Mouse (Mus musculus) hindbrain, postnatal 0 days (tissue): Measurements from ENCODE around the gene Eif4a1. TPM values are rescaled to one million over a fixed set of nuclear protein-coding genes. Genes with fewer than 3 reads are reported as not detected.

Source experiments
- ATAC-seq: fragments of 200-750 bp; cut with Nextera tagmentation; 2 replicates; pipeline ENCODE4 v1.8.0; 2017; ENCODE audit warnings: mild to moderate bottlenecking, moderate TSS enrichment, moderate library complexity
- DNase-seq: peaks from one replicate; pipeline ENCODE4 v3.0.0-alpha.2; 2015; ENCODE audit warnings: low spot score
- H3K27ac ChIP-seq: fragments of 300-500 bp; sonication (generic); 2 replicates; pipeline ENCODE4 v1.5.1; 2014; ENCODE audit warnings: mild to moderate bottlenecking
- H3K27me3 ChIP-seq: fragments of 300-500 bp; sonication (generic); 2 replicates; pipeline ENCODE4 v1.6.1; 2014; ENCODE audit warnings: low read length, mixed read lengths; ENCODE audit not compliant: insufficient read depth
- H3K36me3 ChIP-seq: fragments of 300-500 bp; sonication (generic); 2 replicates; pipeline ENCODE4 v1.6.1; 2014; ENCODE audit warnings: low read length, mixed read lengths; ENCODE audit not compliant: insufficient read depth
- H3K4me1 ChIP-seq: fragments of 300-500 bp; sonication (generic); 2 replicates; pipeline ENCODE4 v1.6.1; 2014; ENCODE audit warnings: antibody characterized with exemption, low read length, mixed read lengths; ENCODE audit not compliant: insufficient read depth
- H3K4me2 ChIP-seq: fragments of 300-500 bp; sonication (generic); 2 replicates; pipeline ENCODE4 v1.6.1; 2014; ENCODE audit warnings: low read depth, mild to moderate bottlenecking, low read length, moderate library complexity, mixed read lengths
- H3K4me3 ChIP-seq: fragments of 300-500 bp; sonication (generic); 2 replicates; pipeline ENCODE4 v1.5.1; 2014; ENCODE audit warnings: low read length
- H3K9ac ChIP-seq: fragments of 300-500 bp; sonication (generic); replicated peaks from 2 replicates; pipeline ENCODE4 v1.6.1; 2014; ENCODE audit warnings: mild to moderate bottlenecking, low read length, moderate library complexity, mixed read lengths
- H3K9me3 ChIP-seq: fragments of 300-500 bp; sonication (generic); 2 replicates; pipeline ENCODE4 v1.6.1; 2016; ENCODE audit warnings: low read length, mixed read lengths
- CTCF ChIP-seq: IDR thresholded peaks from 2 replicates; pipeline ENCODE4 v1.5.1; 2016; ENCODE audit warnings: antibody characterized with exemption, control low read depth, low read depth
- WGBS: fragments of 180-500 bp; shearing (Covaris S2); extraction: QIAGEN DNeasy Blood & Tissue Kit; methylation state at CpG from one replicate; pipeline ENCODE4 v1.1.7; 2014; 5-methylcytosine and 5-hydroxymethylcytosine counted together
- polyA plus RNA-seq: library from polyadenylated mRNA; unstranded; fragments of >200 nt; fragmentation: Nextera tagmentation; extraction: Ambion mirVana; gene quantifications from 2 replicates; pipeline ENCODE4 v1.2.1, GENCODE M21; 2015
- total RNA-seq: library from RNA; depleted of rRNA; stranded (reverse); fragments of >200 nt; gene quantifications from 2 replicates; pipeline ENCODE4 v1.2.3, GENCODE M21; 2014

Gene Eif4a1
- total and polyA plus RNA-seq, 2 experiments from 2014 or later: 427 to 696 TPM

DNA sequence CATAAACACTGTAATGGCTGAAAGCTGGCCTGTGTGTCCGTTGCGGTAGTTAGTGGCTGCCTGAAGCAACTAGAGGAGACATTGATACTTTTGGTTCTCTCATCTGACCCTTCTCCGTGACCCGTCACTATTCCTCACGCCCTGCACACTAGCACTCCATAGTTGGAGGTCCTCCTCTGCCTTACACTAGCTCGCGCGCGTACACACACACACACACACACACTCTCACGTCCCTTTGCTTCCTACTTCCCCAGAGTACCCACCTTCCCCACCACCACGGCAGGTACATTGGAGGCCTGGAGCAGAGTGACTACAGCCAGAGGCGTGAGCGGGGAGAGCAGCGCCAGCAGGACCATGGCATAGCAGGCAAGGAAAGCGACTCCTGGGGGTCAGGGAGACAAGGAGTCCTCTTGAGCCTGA, 14.8 kb downstream of the Eif4a1 start:
- no peak overlapping the region for H3K4me2 ChIP-seq
- DNase-seq: no peak
- H3K27me3 ChIP-seq: no peaks in the 10 kb centered on the region
- no peak overlapping the region for H3K27ac ChIP-seq
- peaks cover 20% of the 10 kb centered on the region for H3K36me3 ChIP-seq
- no peak overlapping the region for H3K4me3 ChIP-seq
- no peak for TF ChIP-seq CTCF
- no peaks in the 10 kb centered on the region for H3K4me1 ChIP-seq
- no peak for ATAC-seq
- no peaks in the 10 kb centered on the region for H3K9me3 ChIP-seq
- WGBS: 82% methylated on average over 15 of the region's 15 CpGs
- H3K9ac ChIP-seq: no peak overlapping the region

DNA sequence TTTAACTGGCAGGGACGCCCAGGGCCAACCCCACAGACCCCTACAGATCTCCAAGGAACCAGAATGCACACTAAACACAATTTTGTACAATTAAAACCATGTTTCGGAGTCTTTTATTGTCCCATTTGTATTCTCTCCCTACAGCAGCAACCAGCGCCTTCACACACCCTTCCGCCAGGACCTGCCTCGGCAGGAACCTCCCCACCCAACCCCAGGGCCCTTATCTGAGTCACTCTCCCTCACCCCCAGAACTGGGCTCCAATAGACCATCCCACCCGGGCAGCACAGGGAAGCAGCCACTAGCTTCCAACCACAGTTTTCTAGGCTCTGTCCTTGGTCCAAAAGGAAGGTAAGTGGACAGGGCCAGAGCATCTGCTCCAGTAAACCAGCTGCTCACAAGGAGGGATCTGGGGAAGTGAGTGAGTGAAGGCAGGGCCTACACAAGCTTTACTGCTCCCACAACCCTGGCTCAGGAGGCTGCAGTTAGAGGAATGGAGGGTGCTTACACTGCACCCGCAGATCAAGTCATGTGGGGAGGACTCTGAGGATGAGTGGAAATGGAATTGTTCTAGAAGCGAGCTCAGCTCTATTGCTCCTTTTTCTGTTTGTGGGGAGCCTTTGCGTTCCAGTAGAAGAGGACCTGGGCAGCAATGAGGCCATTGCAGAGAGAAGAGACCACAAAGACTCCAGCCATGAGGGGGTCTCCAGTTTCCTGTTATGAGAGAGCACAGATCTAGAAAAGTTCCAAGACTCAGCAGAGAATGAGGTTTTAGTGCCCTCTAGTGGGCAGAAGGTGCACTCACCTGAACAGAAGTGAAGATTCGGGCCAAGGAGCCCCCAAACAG, 15.4 kb downstream of the Eif4a1 start:
- H3K9me3 ChIP-seq: no peaks in the 10 kb centered on the region
- H3K4me1 ChIP-seq: no peaks in the 10 kb centered on the region
- 0 out of 2 replicates have a peak overlapping the region, but pooled peaks have one; percentile 17 for H3K9ac ChIP-seq
- no peak overlapping the region for H3K4me2 ChIP-seq
- peaks cover 27% of the 10 kb centered on the region for H3K36me3 ChIP-seq
- ATAC-seq: no peak
- H3K27me3 ChIP-seq: no peaks in the 10 kb centered on the region
- no peak overlapping the region for H3K4me3 ChIP-seq
- peak; percentile 86 for DNase-seq
- peak; percentile 88 for TF ChIP-seq CTCF
- 83% methylated on average over 10 of the region's 10 CpGs for WGBS
- H3K27ac ChIP-seq: no peak overlapping the region

DNA sequence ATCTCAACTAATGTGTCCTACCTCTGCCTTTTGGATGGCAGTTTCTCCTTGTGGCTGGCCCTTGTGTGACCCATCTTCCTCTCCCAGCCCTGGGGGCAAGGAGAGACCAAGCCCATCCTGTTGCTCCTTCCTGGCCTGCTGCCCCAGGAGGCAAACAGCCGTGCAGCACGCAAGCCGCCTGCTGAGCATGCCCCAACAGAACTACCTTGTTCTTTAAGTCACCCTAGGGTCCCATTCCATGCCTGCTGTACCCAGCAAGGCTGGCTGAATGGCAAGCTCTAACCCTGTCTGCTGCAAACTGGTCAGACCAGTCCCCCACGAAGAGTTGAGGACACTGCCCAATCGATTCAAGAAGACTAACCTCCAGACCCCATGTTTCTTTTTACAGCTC, 16.2 kb downstream of the Eif4a1 start:
- no peak for ATAC-seq
- Histone ChIP-seq H3K4me3 (no peak overlapping the region), H3K4me2 (no peak overlapping the region), H3K9me3 (no peaks in the 10 kb centered on the region), H3K27me3 (no peaks in the 10 kb centered on the region), H3K4me1 (no peaks in the 10 kb centered on the region), H3K27ac (no peak overlapping the region), H3K36me3 (peaks cover 35% of the 10 kb centered on the region), H3K9ac (no peak overlapping the region)
- TF ChIP-seq CTCF: no peak
- WGBS: 86% methylated on average over 5 of the region's 5 CpGs
- no peak for DNase-seq

DNA sequence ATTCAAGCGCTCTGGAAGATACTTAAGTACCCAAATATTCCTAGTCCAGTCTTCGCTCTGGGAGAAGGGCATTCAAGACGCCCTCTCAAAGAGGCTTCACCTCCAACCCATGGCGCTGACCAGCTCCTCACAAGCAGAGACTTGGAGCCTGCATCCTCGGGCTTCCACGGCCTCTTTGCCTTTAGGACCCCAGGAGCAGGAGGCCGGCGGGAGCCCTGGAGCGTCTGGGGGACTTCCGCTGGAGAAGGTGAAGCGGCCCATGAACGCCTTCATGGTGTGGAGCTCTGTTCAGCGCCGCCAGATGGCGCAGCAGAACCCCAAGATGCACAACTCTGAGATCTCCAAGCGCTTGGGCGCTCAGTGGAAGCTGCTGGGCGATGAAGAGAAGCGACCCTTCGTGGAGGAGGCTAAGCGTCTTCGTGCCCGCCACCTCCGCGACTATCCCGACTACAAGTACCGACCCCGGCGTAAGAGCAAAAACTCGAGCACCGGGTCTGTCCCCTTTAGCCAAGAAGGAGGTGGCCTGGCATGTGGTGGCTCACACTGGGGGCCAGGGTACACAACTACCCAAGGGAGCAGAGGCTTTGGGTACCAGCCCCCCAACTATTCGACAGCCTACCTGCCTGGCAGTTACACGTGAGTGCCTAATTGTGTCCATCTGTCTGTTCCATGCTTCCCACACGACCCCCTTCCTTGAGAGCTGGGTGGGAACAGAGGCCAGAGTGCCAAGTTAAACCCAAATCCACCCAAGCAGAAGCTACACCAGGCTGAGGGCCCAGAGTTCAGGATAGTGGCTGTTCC, 16.8 kb downstream of the Eif4a1 start, which contains the start of gene Sox15:
Sox15 (plus strand) TSS at position 51 of the 801 bp plus-strand sequence.
- ATAC-seq (peak; percentile 67), DNase-seq (peak; percentile 87)
- no peak within 1 kb of the TSS for H3K9ac ChIP-seq
- TF ChIP-seq CTCF: peak; percentile 89
- H3K4me1 ChIP-seq: no peaks in the 10 kb centered on the region
- H3K9me3 ChIP-seq: no peaks in the 10 kb centered on the region
- 20% methylated on average over 34 of the region's 34 CpGs for WGBS
- no peaks in the 10 kb centered on the region for H3K27me3 ChIP-seq
- H3K4me2 ChIP-seq: peak within 1 kb of the TSS; percentile 36; the same call in 1 of the 2 replicates
- H3K36me3 ChIP-seq: peaks cover 41% of the 10 kb centered on the region
- no peak within 1 kb of the TSS for H3K4me3 ChIP-seq
- no peak within 1 kb of the TSS for H3K27ac ChIP-seq

DNA sequence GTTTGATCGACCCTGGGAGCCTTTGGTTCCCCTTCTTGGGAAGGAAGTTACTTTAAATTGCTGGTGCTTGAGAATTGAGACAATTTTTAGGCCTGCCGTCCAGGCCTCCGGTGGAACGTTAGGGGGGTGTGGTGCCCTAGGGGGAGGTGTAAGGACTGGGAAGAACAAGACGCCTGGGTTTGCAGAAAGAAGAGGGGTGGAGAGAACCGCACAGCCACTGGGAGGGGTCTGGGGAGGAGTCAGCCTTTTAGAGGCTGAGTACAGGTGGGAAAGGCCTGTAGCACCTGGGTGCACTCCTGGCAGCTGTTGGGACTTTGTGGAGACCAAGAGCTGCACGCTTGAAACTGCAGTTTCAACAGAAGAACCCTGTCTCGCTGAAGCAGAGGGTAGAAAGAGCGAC, 17.5 kb downstream of the Eif4a1 start:
- Histone ChIP-seq H3K27me3 (no peaks in the 10 kb centered on the region), H3K27ac (no peak overlapping the region), H3K4me1 (no peaks in the 10 kb centered on the region), H3K9me3 (no peaks in the 10 kb centered on the region), H3K4me2 (no peak overlapping the region), H3K36me3 (peaks cover 48% of the 10 kb centered on the region), H3K4me3 (no peak overlapping the region), H3K9ac (no peak overlapping the region)
- ATAC-seq (no peak), DNase-seq (no peak)
- TF ChIP-seq CTCF: no peak
- 52% methylated on average over 9 of the region's 9 CpGs for WGBS

DNA sequence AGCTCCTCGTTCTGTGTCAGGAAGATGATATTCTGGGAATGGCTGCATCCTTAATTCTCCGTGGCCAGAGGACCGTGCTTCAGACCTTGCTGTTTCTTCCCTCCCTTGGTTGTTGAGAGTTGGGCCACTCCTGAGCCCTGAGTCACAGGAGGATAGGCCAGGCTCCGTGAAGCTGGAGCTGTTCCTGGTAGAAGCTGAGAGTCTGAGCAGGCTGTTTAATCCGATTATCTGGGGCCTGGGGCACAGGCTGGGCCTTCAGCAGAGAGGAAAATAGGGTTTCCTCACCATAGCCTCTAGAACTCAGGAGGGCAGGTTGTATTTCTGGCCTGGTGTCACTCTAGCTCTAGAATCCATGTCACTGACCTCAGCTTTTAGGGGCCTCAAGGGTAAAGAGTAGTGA, 18.8 kb downstream of the Eif4a1 start:
- no peak overlapping the region for H3K9ac ChIP-seq
- H3K36me3 ChIP-seq: peaks cover 55% of the 10 kb centered on the region
- no peak overlapping the region for H3K4me2 ChIP-seq
- TF ChIP-seq CTCF: no peak
- ATAC-seq (no peak), DNase-seq (no peak)
- WGBS: 67% methylated on average over 5 of the region's 5 CpGs
- no peaks in the 10 kb centered on the region for H3K4me1 ChIP-seq
- H3K27ac ChIP-seq: no peak overlapping the region; the same call in 1 of the 2 replicates
- no peaks in the 10 kb centered on the region for H3K9me3 ChIP-seq
- no peak overlapping the region for H3K4me3 ChIP-seq
- no peaks in the 10 kb centered on the region for H3K27me3 ChIP-seq
